Mouse (Mus musculus) naive thymus-derived CD4-positive, alpha-beta T cell, adult 2 months (primary cell): ENCODE data around the gene Shisal2a.

Experiments
- DNase-seq: peaks from one replicate; pipeline ENCODE4 v3.0.0-alpha.2; 2011; ENCODE audit warnings: low read depth

Shisal2a gene

GRCm38 (mm10) chr4:108337817-108338216 is 45.3 kb downstream of the Shisal2a start:
- no peak for DNase-seq

- DNase-seq = no peak
Observed at GRCm38 (mm10) chr4:108336765-108337164, 46.4 kb downstream of the Shisal2a start.

- no peak for DNase-seq
Observed at GRCm38 (mm10) chr4:108335413-108335812, 47.7 kb downstream of the Shisal2a start.

- DNase-seq = no peak
Observed at GRCm38 (mm10) chr4:108332041-108332440, 51.1 kb downstream of the Shisal2a start.

- DNase-seq = no peak
Observed at GRCm38 (mm10) chr4:108329840-108330239, 53.3 kb downstream of the Shisal2a start.

- peak; percentile 99 for DNase-seq
Observed at GRCm38 (mm10) chr4:108327730-108328484, 55.2 kb downstream of the Shisal2a start, which contains the start of gene Coa7. Gene Coa7, plus strand, starts transcription at chr4:108328140.

- peak; percentile 76 for DNase-seq
Observed at GRCm38 (mm10) chr4:108327071-108327579, 56.0 kb downstream of the Shisal2a start.

GRCm38 (mm10) chr4:108323588-108323987 is 59.6 kb downstream of the Shisal2a start:
- no peak for DNase-seq

- DNase-seq = no peak
Observed at GRCm38 (mm10) chr4:108320627-108321380, 62.3 kb downstream of the Shisal2a start.

- DNase-seq = peak; percentile 74
Observed at GRCm38 (mm10) chr4:108319747-108320146, 63.4 kb downstream of the Shisal2a start.

- DNase-seq = peak; percentile 92
Observed at GRCm38 (mm10) chr4:108318649-108319615, 64.2 kb downstream of the Shisal2a start.
